Mouse (Mus musculus) lung, embryonic 15.5 days (tissue): ENCODE results near the gene Pcgf2. TPM values are rescaled to one million over a fixed set of nuclear protein-coding genes. Genes with fewer than 3 reads are reported as not detected.
"Not testable (repeated sequence)": the region's sequence is repeated elsewhere in the genome, so short reads cannot be mapped to it uniquely, and the experiment has no call there.

Experiments
- ATAC-seq: fragments of 200-750 bp; cut with Nextera tagmentation; 2 replicates; pipeline ENCODE4 v1.8.0; 2017; ENCODE audit warnings: moderate number of reproducible peaks, borderline replicate concordance; ENCODE audit not compliant: low FRiP score, low TSS enrichment; ENCODE audit errors: extremely low read depth
- H3K27ac ChIP-seq: fragments of 300-500 bp; sonication (generic); 2 replicates; pipeline ENCODE4 v1.5.1; 2015; ENCODE audit warnings: moderate library complexity, mild to moderate bottlenecking, inconsistent platforms
- H3K27me3 ChIP-seq: fragments of 300-500 bp; sonication (generic); 2 replicates; pipeline ENCODE4 v1.6.1; 2015; ENCODE audit warnings: inconsistent platforms
- H3K36me3 ChIP-seq: fragments of 300-500 bp; sonication (generic); 2 replicates; pipeline ENCODE4 v1.6.1; 2015; ENCODE audit warnings: inconsistent platforms
- H3K4me1 ChIP-seq: fragments of 300-500 bp; sonication (generic); 2 replicates; pipeline ENCODE4 v1.6.1; 2015; ENCODE audit warnings: inconsistent platforms
- H3K4me2 ChIP-seq: fragments of 300-500 bp; sonication (generic); 2 replicates; pipeline ENCODE4 v1.6.1; 2015; ENCODE audit warnings: inconsistent platforms, mild to moderate bottlenecking, moderate library complexity
- H3K4me3 ChIP-seq: fragments of 300-500 bp; sonication (generic); 2 replicates; pipeline ENCODE4 v1.5.1; 2015; ENCODE audit warnings: mild to moderate bottlenecking, inconsistent platforms
- H3K9ac ChIP-seq: fragments of 300-500 bp; sonication (generic); 2 replicates; pipeline ENCODE4 v1.6.1; 2015; ENCODE audit warnings: inconsistent platforms
- H3K9me3 ChIP-seq: fragments of 300-500 bp; sonication (generic); 2 replicates; pipeline ENCODE4 v1.6.1; 2016; ENCODE audit warnings: inconsistent platforms
- WGBS: fragments of 180-500 bp; shearing (Covaris S2); methylation state at CpG from one replicate; pipeline ENCODE4 v1.1.7; 2015; 5-methylcytosine and 5-hydroxymethylcytosine counted together
- polyA plus RNA-seq: library from polyadenylated mRNA; unstranded; fragments of >200 nt; fragmentation: Nextera tagmentation; extraction: Ambion mirVana; gene quantifications from 2 replicates; pipeline ENCODE4 v1.2.1, GENCODE M21; 2015

Pcgf2 gene
- polyA plus RNA-seq, 1 experiment from 2014 or later, result 13.2 TPM

- H3K4me3 ChIP-seq, result no peak overlapping the region
- peaks cover 29% of the 10 kb centered on the region for H3K4me1 ChIP-seq
- no peaks in the 10 kb centered on the region for H3K27me3 ChIP-seq
- no peaks in the 10 kb centered on the region for H3K36me3 ChIP-seq
- H3K4me2 ChIP-seq, result no peak overlapping the region
- WGBS, result 53% methylated on average over 6 of the region's 6 CpGs
- no peak overlapping the region for H3K27ac ChIP-seq
- ATAC-seq, result no peak
- no peaks in the 10 kb centered on the region for H3K9me3 ChIP-seq
- H3K9ac ChIP-seq, result no peak overlapping the region
Observed at GRCm38 (mm10) chr11:97738703-97739102, 38.4 kb upstream of the Pcgf2 start.

GRCm38 (mm10) chr11:97737600-97737999, 37.3 kb upstream of the Pcgf2 start:
- H3K4me2 ChIP-seq, result no peak overlapping the region
- WGBS, result 67% methylated on average over 4 of the region's 4 CpGs
- no peak overlapping the region for H3K9ac ChIP-seq
- H3K27ac ChIP-seq, result 0 out of 2 replicates have a peak overlapping the region, but pooled peaks have one; percentile 4
- H3K27me3 ChIP-seq, result no peaks in the 10 kb centered on the region
- H3K4me1 ChIP-seq, result peaks cover 19% of the 10 kb centered on the region
- no peak overlapping the region for H3K4me3 ChIP-seq
- no peaks in the 10 kb centered on the region for H3K36me3 ChIP-seq
- no peaks in the 10 kb centered on the region for H3K9me3 ChIP-seq
- no peak for ATAC-seq

- Histone ChIP-seq H3K9me3 (no peaks in the 10 kb centered on the region), H3K4me3 (no peak overlapping the region), H3K36me3 (peaks cover 7% of the 10 kb centered on the region; the same call in 1 of the 2 replicates), H3K27ac (no peak overlapping the region), H3K4me2 (no peak overlapping the region), H3K4me1 (peaks cover 11% of the 10 kb centered on the region; the same call in 1 of the 2 replicates), H3K9ac (no peak overlapping the region), H3K27me3 (no peaks in the 10 kb centered on the region)
- no peak for ATAC-seq
- 91% methylated on average over 5 of the region's 5 CpGs for WGBS
Observed at GRCm38 (mm10) chr11:97736645-97737044, 36.3 kb upstream of the Pcgf2 start.

GRCm38 (mm10) chr11:97734810-97735209, 34.5 kb upstream of the Pcgf2 start:
- not testable (repeated sequence) for ATAC-seq, H3K9me3 ChIP-seq, H3K4me3 ChIP-seq, H3K4me1 ChIP-seq, H3K27me3 ChIP-seq, H3K27ac ChIP-seq, H3K4me2 ChIP-seq, H3K9ac ChIP-seq
- H3K36me3 ChIP-seq, result peaks cover 17% of the 10 kb centered on the region; the same call in 1 of the 2 replicates
- 79% methylated on average over 5 of the region's 5 CpGs for WGBS

- Histone ChIP-seq H3K9me3 (no peaks in the 10 kb centered on the region), H3K4me3 (no peak overlapping the region), H3K9ac (no peak overlapping the region), H3K27ac (peak overlapping the region; percentile 61; the same call in 1 of the 2 replicates), H3K36me3 (peaks cover 27% of the 10 kb centered on the region), H3K27me3 (no peaks in the 10 kb centered on the region), H3K4me2 (0 out of 2 replicates have a peak overlapping the region, but pooled peaks have one; percentile 16), H3K4me1 (0 out of 2 replicates have a peak, but pooled peaks cover 3% of the 10 kb centered on the region)
- 45% methylated on average over 10 of the region's 10 CpGs for WGBS
- ATAC-seq, result peak; percentile 23; the same call in 1 of the 2 replicates
Observed at GRCm38 (mm10) chr11:97733689-97734088, 33.4 kb upstream of the Pcgf2 start.

GRCm38 (mm10) chr11:97728730-97729129, 28.4 kb upstream of the Pcgf2 start:
- no peaks in the 10 kb centered on the region for H3K4me1 ChIP-seq
- H3K4me2 ChIP-seq, result no peak overlapping the region
- H3K9me3 ChIP-seq, result no peaks in the 10 kb centered on the region
- 81% methylated on average over 7 of the region's 7 CpGs for WGBS
- no peaks in the 10 kb centered on the region for H3K27me3 ChIP-seq
- H3K9ac ChIP-seq, result no peak overlapping the region
- H3K4me3 ChIP-seq, result no peak overlapping the region
- peaks cover 61% of the 10 kb centered on the region for H3K36me3 ChIP-seq
- ATAC-seq, result no peak
- H3K27ac ChIP-seq, result no peak overlapping the region

- 75% methylated on average over 7 of the region's 7 CpGs for WGBS
- H3K4me3 ChIP-seq, result no peak overlapping the region
- H3K4me2 ChIP-seq, result no peak overlapping the region
- peaks cover 61% of the 10 kb centered on the region for H3K36me3 ChIP-seq
- no peak overlapping the region for H3K9ac ChIP-seq
- no peaks in the 10 kb centered on the region for H3K9me3 ChIP-seq
- no peak overlapping the region for H3K27ac ChIP-seq
- no peaks in the 10 kb centered on the region for H3K4me1 ChIP-seq
- H3K27me3 ChIP-seq, result no peaks in the 10 kb centered on the region
- ATAC-seq, result no peak
Observed at GRCm38 (mm10) chr11:97728311-97728710, 28.0 kb upstream of the Pcgf2 start.

GRCm38 (mm10) chr11:97723709-97724108, 23.4 kb upstream of the Pcgf2 start:
- Histone ChIP-seq H3K9me3 (peaks cover 3% of the 10 kb centered on the region; the same call in 1 of the 2 replicates), H3K27ac (no peak overlapping the region), H3K9ac (no peak overlapping the region), H3K4me3 (no peak overlapping the region), H3K27me3 (no peaks in the 10 kb centered on the region), H3K36me3 (peaks cover 72% of the 10 kb centered on the region), H3K4me1 (no peaks in the 10 kb centered on the region), H3K4me2 (no peak overlapping the region)
- ATAC-seq, result peak; percentile 58
- 71% methylated on average over 7 of the region's 7 CpGs for WGBS

- 92% methylated on average over 4 of the region's 4 CpGs for WGBS
- Histone ChIP-seq H3K4me1 (no peaks in the 10 kb centered on the region), H3K27me3 (no peaks in the 10 kb centered on the region), H3K4me2 (no peak overlapping the region), H3K27ac (no peak overlapping the region), H3K9me3 (peaks cover 3% of the 10 kb centered on the region; the same call in 1 of the 2 replicates), H3K9ac (no peak overlapping the region), H3K4me3 (no peak overlapping the region), H3K36me3 (peaks cover 64% of the 10 kb centered on the region)
- ATAC-seq, result no peak
Observed at GRCm38 (mm10) chr11:97721338-97721737, 21.0 kb upstream of the Pcgf2 start.

- no peaks in the 10 kb centered on the region for H3K27me3 ChIP-seq
- peaks cover 3% of the 10 kb centered on the region; the same call in 1 of the 2 replicates for H3K9me3 ChIP-seq
- H3K36me3 ChIP-seq, result peaks cover 55% of the 10 kb centered on the region
- no peak overlapping the region for H3K4me3 ChIP-seq
- 84% methylated on average over 4 of the region's 4 CpGs for WGBS
- no peak overlapping the region for H3K27ac ChIP-seq
- H3K9ac ChIP-seq, result no peak overlapping the region
- ATAC-seq, result no peak
- no peak overlapping the region for H3K4me2 ChIP-seq
- H3K4me1 ChIP-seq, result 0 out of 2 replicates have a peak, but pooled peaks cover 3% of the 10 kb centered on the region
Observed at GRCm38 (mm10) chr11:97719041-97719440, 18.7 kb upstream of the Pcgf2 start.

- Histone ChIP-seq H3K4me3 (no peak overlapping the region), H3K4me1 (0 out of 2 replicates have a peak, but pooled peaks cover 3% of the 10 kb centered on the region), H3K27ac (no peak overlapping the region), H3K9me3 (peaks cover 3% of the 10 kb centered on the region; the same call in 1 of the 2 replicates), H3K27me3 (no peaks in the 10 kb centered on the region), H3K36me3 (peaks cover 60% of the 10 kb centered on the region), H3K9ac (no peak overlapping the region), H3K4me2 (no peak overlapping the region)
- ATAC-seq, result no peak
- 70% methylated on average over 15 of the region's 15 CpGs for WGBS
Observed at GRCm38 (mm10) chr11:97718281-97718860, 18.1 kb upstream of the Pcgf2 start.

GRCm38 (mm10) chr11:97717369-97718280, 17.3 kb upstream of the Pcgf2 start:
- H3K36me3 ChIP-seq, result peaks cover 65% of the 10 kb centered on the region
- H3K9ac ChIP-seq, result no peak overlapping the region
- no peak for ATAC-seq
- H3K9me3 ChIP-seq, result peaks cover 3% of the 10 kb centered on the region; the same call in 1 of the 2 replicates
- H3K4me1 ChIP-seq, result 0 out of 2 replicates have a peak, but pooled peaks cover 3% of the 10 kb centered on the region
- no peaks in the 10 kb centered on the region for H3K27me3 ChIP-seq
- WGBS, result 81% methylated on average over 26 of the region's 26 CpGs
- no peak overlapping the region for H3K27ac ChIP-seq
- H3K4me3 ChIP-seq, result no peak overlapping the region
- no peak overlapping the region for H3K4me2 ChIP-seq
